Mouse (Mus musculus) urinary bladder, adult 2 months (tissue): ENCODE data around the gene Gas7. TPM values are rescaled to one million over a fixed set of nuclear protein-coding genes. Genes with fewer than 3 reads are reported as not detected.

Experiments
- DNase-seq: peaks from one replicate; pipeline ENCODE4 v3.0.0; 2022; ENCODE audit warnings: low spot score
- polyA plus RNA-seq: library from polyadenylated mRNA; depleted of rRNA; stranded (reverse); fragments of >200 nt; gene quantifications from 2 replicates; pipeline ENCODE4 v1.2.3, GENCODE M21; 2012

The Gas7 gene
- polyA plus RNA-seq, 1 experiment: 10.5 TPM

GRCm38 (mm10) chr11:67489647-67490175 lies 34.5 kb downstream of the Gas7 start:
- DNase-seq: no peak

DNA sequence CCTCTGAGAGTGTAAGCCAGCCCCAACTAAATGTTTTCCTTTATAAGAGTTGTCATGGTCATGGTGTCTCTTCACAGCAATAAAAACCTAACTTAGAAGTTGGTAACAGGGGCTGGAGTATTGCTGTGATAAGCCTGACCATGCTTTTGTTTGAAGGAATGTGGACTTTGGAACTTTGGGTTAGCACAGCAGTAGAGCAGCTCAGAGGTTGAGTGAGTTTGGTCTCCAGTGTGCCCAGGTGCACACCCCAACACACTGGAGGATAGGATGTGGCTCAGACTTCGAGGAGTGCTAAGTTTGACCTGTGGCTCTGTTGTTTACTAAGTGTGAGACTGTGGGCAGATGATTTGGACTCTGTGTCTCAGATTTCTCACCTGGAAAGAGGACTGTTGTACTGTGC lies 41.6 kb downstream of the Gas7 start:
- DNase-seq: no peak

DNA sequence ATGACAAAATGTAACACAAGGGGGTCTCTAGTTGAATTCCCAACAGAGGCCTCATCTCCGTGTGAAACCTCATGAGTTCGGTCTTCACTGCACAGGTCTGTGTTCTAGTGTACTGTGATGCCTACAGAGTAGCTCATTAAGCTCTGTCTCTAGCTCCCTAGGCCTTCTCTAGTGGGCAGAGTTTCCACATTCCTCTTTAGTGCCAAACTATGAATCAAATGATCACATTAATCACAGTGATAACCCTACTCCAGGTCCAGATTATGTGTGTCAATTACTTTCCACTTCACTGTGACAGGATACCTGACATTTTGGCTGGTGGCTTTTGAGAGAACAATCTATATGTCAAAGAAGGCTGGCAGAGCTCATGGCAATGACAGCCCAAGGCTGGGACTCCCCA lies 44.9 kb downstream of the Gas7 start:
- DNase-seq: no peak

- DNase-seq: no peak
Measured at GRCm38 (mm10) chr11:67501468-67502244, 46.4 kb downstream of the Gas7 start.

DNA sequence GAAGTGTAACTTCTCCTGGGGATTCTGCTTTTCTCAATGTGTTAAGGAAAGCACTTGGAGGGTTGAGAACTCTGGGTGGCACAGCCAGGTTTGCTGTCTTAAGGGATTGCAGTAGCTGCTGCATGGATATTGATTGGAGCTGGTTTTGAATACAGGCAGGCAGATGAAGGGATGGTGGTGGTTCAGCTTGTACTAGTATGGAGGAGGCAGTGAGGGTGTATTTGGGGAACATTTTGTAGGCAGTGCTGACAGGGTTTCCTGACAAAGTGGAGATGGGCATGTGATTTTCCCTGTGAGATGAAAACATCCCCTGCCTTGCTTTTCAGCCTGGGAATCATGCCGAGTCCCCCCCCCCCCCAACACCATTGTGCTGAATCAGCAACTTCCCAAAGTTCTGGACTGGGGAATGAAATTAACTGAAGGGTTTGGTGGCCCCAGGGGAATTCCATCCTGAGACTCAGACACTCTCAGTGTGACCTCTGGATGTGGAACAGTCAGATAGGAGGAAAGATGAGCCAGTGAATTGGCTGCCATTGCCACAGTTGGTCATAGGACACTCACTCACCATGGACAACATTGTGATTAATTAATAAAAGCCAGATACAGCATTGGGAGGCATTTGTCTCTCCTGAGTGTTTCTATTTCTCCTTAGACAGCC lies 54.1 kb downstream of the Gas7 start:
- no peak for DNase-seq

DNA sequence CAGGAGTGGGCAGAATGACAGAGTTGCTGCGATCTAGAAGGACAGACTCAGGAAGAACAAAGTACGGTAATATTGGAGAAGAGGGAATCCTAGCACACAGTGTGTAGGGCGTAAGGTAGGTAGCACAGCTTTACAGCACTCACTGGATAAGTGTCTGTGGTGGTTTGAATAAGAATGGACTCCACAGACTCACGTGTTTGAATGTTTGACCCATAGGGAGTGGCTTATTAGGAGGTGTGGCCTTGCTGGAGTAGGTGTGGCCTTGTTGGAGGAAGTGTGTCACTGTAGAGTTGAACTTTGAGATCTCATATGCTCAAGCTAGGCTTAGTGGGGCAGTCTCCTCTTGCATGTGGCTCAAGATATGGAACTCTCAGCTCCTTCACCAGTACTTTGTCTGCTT lies 55.6 kb downstream of the Gas7 start:
- DNase-seq: no peak

- DNase-seq: no peak
Measured at GRCm38 (mm10) chr11:67513001-67513400, 57.8 kb downstream of the Gas7 start.

- no peak for DNase-seq
Measured at GRCm38 (mm10) chr11:67514401-67514800, 59.2 kb downstream of the Gas7 start.

DNA sequence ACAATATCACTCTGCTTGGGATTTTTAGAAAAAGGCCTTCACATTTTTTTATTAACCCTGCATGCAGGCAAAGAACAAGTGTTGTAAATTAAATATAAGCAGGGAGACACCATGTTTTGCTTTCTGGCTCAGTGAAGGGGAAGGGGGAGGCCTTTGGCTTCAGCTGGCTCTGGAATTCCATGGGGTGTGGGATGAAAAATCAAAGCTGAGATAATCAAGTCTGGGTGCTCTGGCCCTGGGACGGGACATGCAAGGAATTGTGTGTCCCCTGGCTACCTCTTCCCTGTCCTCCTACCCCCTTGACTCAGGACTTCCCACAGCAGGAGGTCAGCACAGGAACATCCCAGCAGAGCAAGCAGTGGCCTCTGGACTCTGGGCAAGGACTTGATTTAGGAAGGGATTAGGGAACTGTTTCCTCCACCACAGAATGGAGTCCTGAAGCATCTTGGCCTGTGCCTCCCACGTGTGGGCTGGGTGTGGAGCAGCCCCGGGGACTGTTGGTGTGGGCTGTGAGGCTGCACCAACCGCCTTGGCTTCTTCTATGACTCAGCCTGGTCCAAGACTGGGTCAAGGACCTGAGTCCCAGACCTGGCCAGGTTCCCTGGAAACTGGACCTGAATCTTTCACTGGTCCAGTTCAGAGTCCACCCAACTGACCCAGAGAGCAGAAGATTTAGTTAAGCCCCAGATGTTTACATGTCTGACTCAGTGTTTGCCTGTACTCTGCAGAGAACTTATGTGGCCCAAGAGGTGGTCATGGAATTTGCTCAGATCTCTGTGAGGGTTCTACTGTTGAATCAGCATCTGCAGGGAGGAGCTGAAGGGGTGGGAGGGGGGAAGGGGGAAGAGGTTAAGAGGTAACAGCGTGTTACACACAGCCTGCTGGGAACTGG lies 60.0 kb downstream of the Gas7 start:
- DNase-seq: no peak

GRCm38 (mm10) chr11:67515912-67516305 lies 60.7 kb downstream of the Gas7 start:
- DNase-seq: no peak

GRCm38 (mm10) chr11:67517748-67518147 lies 62.5 kb downstream of the Gas7 start:
- no peak for DNase-seq

DNA sequence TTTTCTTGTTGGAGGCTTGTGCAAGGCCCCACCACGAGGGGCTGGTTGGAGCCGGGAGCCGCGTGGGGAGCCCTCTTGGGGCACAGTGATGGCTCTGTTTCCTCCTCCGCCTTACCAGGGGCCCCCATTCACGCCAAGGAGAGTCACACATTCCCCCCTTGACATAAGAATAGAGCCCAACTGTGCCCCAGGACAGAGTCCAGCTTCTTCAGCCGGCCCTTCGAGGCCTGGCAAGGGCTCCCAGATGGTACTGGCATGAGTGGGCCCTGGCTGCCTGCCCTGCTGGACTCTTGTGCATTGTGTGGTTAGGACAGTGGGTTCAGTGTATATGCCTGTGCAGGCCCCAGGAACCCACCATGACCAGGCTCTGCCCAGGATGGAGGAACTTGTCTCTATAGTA lies 63.7 kb downstream of the Gas7 start:
- DNase-seq: no peak

DNA sequence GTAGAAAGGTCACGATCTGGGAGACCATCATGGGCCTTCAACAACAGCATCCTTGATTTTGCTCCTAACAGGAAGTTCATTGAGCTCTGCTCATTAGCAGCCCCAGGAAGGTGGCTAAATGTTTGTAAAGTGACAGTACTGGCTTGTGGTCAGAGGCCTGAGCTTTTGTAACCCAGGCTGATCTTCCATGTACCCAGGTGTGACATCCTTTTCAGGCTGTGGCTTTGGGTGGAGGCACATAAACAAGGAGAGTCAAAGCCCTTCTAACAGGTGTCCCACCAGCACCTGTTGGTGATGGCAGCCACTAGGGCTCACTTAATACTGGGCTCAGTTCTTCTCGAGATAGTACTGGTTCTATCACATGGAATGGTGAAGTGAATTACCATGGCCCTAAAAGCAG lies 67.4 kb downstream of the Gas7 start:
- no peak for DNase-seq

DNA sequence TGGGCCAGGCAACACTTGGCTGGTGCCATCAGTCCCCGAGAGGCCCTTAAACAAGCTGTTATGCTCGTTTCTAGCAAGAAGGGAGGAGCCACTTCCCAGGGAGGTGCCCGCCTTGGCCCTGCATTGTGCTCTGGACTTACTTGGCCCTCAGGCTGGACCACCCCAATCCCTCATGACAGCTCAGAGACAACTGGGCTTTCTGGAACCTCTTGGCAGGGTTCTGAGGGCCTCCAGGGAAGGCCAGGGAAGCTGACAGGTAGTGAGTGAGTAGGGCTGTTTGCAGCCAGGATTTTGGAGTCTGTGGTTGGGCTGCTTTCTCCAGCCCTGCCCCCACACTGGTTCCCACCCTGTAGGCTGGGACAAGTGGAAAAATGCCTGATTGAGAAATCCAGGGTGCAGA lies 68.6 kb downstream of the Gas7 start:
- DNase-seq: no peak

DNA sequence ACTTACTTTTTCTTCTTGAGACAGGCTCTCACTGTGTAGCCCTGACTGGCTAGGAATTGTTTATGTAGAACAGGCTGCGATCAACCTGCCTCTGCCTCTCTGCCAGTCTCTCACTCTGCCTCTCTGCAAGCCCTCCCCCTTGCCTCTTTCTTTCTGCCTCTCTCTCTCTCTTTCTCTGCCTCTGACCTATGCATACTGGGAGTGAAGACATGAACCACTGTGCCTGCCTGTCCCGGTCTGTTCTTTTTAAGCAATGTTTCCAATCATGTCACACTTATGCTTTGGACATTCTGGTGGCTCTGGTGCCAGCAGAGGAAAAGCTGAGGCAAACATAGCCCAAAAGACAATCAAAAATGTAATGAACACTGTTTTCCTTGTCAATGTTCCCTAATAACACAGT lies 69.5 kb downstream of the Gas7 start:
- DNase-seq: no peak

GRCm38 (mm10) chr11:67525841-67526240 lies 70.6 kb downstream of the Gas7 start:
- no peak for DNase-seq

GRCm38 (mm10) chr11:67526621-67527545 lies 71.6 kb downstream of the Gas7 start:
- DNase-seq: no peak

- no peak for DNase-seq
Measured at GRCm38 (mm10) chr11:67531286-67531685, 76.0 kb downstream of the Gas7 start.

DNA sequence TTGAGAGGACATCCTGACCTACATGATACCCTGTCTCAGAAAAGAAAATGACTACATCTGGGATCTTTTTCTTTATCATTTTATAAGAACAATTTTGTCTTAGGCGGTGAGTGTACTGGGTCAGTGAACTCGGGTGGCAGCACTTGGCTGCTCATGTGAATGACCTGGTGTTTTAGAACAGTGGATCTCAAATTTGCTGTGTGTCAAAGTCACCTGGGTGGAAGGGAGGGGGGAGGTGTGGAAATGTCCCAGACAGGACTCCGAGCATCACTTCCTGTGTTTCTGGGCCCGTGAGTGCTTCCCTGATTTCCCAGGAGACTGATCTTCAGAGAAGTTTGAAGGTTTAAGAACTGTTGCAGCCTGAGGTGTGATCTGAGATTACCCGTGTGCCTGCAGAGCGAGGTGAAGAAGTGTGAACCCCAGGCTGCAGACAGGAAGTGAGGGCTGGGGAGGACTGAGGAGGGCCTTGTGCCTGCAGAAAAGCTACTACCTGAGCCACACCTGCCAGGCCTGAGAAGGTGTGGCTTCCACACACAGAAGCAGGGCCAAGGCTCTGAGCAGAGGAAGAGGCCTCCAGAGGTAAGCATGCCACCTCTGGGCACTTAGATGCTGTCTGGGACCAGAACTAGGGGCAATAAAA lies 76.8 kb downstream of the Gas7 start:
- no peak for DNase-seq

GRCm38 (mm10) chr11:67532728-67533127 lies 77.5 kb downstream of the Gas7 start:
- no peak for DNase-seq

DNA sequence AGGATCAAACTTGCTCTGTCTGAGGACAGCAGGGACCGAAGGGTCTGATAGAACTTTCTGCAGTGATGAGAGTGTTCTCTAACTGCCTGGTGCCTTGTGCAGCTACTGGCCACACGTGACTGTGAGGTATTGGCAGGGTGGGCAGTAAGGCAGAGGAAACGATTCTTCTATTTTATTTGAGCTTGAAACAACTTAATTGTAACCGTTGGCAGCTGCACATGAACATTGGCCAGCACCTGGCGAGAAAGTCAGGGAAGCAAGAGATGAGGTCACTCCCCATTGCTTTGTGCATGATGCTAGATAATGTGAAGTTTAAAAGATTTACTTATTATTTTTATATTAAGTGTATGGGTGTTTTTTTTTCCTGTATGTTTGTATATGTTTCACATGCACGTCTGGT lies 77.9 kb downstream of the Gas7 start:
- DNase-seq: no peak
